Mouse (Mus musculus) bone marrow, adult 2 months (tissue): Measurements from ENCODE around the gene Pitpnm3.

ENCODE experiments used
- CTCF ChIP-seq: fragments of 200-500 bp; IDR thresholded peaks from 2 replicates; pipeline ENCODE4 v1.5.1; 2011; ENCODE audit warnings: low read length, control low read depth; ENCODE audit not compliant: control insufficient read depth, insufficient read depth
- POLR2A ChIP-seq: fragments of 200-500 bp; IDR thresholded peaks from 2 replicates; pipeline ENCODE4 v1.6.1; 2011; ENCODE audit warnings: low read depth, mild to moderate bottlenecking, control low read depth, low read length, borderline replicate concordance; ENCODE audit not compliant: control insufficient read depth

DNA sequence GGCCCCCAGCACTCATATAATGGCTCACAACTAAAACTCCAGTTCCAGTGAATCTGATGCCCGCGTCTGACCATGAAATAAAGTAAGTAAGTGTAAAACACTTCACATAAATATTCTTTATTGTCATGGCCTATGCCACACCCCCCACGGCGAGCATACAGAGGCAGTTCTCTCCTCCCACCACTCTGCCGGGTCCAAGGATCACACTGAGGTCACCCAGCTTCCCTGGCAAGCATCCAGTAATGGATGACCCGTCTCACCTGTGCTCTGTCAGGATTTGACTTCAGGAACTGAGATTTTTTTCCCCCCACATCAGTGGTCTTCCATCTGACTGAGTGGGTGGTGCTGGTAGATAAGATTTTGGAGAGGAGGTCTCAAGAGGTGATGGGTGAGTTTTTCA, 4.6 kb upstream of the Pitpnm3 start:
- TF ChIP-seq CTCF (no peak), POLR2A (no peak)
